Mouse (Mus musculus) cerebellum, adult 2 months (tissue): ENCODE results near the gene Car6.

Source experiments
- CTCF ChIP-seq: fragments of 200-500 bp; IDR thresholded peaks from 2 replicates; pipeline ENCODE4 v1.5.1; 2011; ENCODE audit warnings: low read depth, mild to moderate bottlenecking, control low read depth, low read length, moderate library complexity, borderline replicate concordance; ENCODE audit not compliant: insufficient read depth
- POLR2A ChIP-seq: fragments of 200-500 bp; IDR thresholded peaks from 2 replicates; pipeline ENCODE4 v1.6.1; 2011; ENCODE audit warnings: low read length, control low read depth, borderline replicate concordance; ENCODE audit not compliant: insufficient read depth

DNA sequence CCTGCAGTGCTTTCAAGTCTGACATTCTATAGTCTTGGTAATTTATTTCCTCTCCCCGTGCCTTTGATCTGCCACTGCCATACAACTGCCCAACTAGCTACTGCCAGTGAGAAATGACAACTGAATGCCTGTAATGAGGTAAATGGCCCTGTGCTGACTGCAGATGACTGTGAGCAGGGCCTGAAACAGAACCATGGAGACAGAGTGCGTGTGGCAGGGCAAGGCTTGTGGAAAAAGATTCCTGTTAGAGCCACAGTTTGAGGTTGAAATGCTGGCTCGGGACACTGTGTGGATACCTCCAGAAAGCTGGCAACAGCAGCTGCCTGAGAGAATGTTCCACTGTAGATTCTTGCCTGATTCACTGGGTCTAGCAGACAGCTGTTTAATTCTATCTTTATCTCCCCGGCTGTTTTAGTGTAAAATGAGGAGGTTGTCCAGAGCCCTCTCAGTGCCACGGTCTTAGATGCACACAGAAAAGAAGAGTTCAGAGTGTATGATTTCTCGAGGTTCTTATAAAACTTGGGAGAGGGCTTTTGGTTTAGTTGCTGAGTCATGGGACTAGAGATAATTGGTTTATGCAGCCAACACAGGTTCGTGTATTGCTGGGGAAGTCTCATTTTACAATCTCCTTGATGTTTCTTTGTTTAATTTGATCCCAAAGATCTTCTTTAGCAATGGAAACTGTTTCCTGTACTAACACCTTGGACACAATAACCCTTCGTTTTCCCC is 33.6 kb upstream of the Car6 start:
- TF ChIP-seq CTCF, result no peak
- no peak for TF ChIP-seq POLR2A
